Mouse (Mus musculus) spleen, postnatal 36 days (tissue): ENCODE measurements around the gene Herc6.
"Not testable (repeated sequence)": the region's sequence is repeated elsewhere in the genome, so short reads cannot be mapped to it uniquely, and the experiment has no call there.

Source experiments
- DNase-seq, 2 experiments: peaks; one replicate each; pipeline ENCODE4 v3.0.0; 2022; ENCODE audit warnings: low spot score in 2 of 2, mixed read lengths in 1 of 2

Herc6 gene

DNA sequence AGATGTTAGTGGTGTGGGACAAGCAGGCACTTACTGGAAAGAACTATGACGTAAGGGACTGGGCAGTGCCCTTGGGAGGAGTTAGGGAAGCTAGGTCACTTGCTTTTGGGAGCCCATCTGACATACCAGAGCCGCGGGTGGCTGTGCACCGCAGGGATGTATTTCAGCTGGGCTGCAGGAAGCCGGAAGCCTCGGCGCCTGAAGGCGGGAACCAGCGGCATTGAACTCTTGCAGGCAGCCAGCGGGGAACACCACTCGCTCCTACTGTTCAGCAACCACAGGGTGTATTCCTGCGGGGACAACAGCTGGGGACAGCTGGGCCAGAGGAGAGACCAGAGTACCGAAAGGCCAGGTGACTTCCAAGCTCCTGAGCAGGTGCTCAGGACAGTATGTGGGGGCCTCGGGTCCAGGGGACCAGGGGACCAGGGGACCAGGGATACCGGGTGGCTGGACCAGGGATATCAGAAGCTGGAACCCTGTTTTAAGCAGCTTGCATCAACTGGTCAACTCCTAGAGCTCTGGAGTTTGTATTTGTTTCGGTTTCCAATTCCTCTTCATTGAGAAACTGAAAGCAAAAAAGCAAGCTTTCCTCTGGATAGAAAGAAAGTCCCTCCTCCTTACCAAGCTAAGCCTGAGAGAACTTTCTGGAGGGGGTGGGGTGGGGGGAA lies at the start of gene Herc6:
Herc6 (plus strand) TSS at position 120 of the 668 bp plus-strand sequence.
- DNase-seq: peak; percentile 67 to 70

DNA sequence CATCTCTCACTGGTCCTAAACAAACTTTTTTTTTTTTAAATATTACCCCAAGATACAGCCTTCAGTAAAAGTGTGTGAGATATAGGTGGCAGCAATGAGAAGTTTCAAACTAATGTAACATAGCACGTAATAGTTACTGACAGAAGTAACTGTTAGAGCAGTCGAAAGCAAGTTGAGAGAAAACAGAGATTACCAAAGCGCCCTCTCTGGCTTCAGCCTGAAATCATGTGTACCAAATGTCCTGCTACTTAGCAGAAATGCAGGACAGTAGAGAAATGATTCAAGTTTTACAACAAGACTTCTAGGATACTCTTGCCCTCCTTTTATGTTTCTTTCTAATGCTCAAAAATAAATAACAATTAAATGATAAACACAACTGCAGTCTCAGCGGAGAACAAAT lies 49.8 kb upstream of the Herc6 start:
- DNase-seq: no peak

DNA sequence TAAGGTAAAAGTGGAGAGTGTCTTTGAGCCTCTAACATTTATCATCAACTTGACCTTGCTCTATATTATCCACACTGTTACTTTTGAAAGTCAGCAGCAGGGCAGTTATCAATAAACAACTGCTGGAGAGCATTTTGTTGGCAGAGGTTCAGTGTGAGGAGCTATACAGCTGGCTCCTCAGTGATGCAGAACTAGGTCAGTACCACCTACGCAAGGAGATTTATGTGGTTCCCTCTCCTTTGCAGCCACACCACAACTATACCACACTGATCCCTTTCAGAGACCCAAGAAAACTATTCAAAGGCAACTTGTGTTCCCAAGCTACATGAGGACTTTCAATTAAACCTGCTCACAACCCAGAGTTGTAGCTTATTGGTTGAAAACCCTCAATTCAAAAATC lies 49.4 kb upstream of the Herc6 start:
- DNase-seq: no peak

DNA sequence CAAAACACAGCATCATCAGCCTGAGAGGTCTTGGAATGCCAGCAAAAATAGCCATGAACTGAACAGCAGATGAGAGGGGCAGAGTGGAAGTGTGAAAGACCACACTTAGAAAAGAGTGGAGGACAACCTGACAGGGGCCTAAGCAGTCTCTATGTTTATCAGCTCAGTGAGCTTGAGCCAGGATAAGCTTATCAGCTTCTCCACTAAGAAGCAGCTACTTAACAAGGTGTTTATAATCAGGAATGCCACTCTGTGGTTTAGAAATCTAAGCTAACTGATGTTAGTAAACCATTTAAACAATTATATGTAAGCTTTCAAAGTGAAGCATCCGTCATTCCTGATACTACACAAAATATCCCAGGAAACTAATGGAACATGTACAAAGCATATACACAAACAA lies 48.8 kb upstream of the Herc6 start:
- no peak for DNase-seq

DNA sequence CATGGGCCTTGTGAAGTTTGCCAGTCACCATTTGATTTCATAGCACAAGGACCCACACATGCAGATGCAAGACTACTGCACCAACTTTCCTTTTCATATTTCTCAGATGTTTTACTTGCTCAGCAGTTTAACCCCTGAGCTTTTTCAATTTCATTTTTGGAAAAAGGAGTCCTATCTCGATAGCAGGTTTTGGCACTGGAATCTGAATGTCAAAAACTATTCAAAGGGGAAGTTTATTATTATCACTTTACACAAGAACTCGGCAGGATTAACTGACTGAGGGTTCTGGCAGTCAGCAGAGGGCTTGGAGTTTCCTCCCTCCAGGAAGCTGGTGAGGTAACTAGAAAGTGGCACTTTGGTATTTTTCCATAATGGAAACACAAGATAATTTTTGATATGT lies 47.4 kb upstream of the Herc6 start:
- no peak for DNase-seq

DNA sequence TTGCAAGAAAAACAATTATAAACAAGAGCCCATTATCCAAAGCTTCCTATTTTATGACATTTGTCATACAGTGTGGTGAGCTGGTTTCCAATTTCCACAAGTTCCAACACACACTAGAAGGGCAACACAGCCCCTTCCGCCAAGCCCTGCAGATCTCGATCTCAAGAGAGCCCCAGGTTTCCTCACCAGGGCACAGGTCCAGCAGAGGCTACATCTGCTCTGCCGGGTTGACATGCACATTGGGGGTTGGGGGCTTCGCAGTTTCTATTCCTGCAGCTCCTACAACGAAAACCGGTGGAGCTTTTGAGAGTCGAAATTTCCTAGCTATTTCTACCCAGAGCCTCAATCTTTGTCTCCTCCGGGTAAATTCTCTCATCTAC lies 46.6 kb upstream of the Herc6 start:
- peak in 1 of 2 experiments; percentile 2 for DNase-seq

DNA sequence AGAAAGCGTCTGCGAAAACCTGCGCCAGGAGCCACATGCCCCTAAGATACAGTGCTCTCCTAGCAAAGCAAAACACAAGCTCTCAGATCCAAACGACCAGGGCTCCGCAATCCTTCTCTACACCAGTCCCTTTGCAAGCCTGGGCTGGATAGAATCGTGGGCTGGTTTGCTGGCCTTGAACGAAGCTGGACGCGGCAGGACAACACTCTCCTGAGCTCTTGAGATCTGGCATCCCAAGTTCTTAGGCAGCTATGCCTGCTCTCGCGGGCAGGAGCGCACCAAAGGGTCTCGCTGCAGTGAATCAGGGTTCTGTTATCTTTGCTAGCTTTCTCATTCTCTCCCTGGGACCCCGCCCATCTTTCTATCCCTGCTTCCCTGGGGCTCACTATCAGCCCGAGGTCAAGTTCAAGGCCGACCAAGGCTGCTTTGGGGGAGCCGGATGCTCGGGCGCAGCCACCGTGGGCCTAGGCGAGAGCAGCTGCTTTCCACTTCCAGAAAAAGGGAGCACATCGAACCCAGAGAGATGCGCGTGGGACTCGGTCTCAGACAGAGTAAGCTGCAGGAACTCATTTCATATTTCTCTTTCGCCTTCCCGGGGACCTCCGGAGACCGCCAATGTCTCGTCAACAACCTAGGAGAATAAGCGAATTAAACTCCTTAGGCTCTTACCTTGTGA lies 46.1 kb upstream of the Herc6 start:
- peak; percentile 22 for DNase-seq

DNA sequence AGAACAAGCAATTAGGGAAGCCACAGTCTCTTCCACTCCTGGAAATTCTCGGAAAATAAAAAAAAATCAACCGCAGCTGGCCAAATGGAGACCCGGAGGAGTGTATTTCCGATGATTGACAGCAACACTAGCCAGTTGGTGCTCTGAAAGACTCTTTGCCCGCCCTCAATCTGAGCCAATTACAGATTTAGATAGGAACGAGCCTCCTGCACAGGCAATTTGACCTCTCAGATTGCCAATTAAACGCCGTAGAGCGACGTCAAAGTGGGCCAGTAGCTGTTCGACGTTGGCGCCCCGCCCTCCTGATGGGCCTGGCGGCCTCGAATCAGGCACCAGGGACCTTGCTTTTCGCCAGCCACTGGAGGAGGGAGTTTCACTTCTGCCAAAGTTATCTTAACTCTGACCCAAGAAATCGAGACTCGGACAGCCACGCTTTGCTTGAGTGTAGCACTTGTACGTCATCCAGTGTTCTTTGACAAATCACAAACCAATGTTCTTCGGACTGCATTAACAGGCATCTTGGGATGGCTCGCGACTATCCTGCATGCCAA lies 45.3 kb upstream of the Herc6 start, which contains the start of gene Ppm1k:
Ppm1k (minus strand) TSS at position 83 of the 551 bp plus-strand sequence.
- DNase-seq: peak; percentile 98 to 99

DNA sequence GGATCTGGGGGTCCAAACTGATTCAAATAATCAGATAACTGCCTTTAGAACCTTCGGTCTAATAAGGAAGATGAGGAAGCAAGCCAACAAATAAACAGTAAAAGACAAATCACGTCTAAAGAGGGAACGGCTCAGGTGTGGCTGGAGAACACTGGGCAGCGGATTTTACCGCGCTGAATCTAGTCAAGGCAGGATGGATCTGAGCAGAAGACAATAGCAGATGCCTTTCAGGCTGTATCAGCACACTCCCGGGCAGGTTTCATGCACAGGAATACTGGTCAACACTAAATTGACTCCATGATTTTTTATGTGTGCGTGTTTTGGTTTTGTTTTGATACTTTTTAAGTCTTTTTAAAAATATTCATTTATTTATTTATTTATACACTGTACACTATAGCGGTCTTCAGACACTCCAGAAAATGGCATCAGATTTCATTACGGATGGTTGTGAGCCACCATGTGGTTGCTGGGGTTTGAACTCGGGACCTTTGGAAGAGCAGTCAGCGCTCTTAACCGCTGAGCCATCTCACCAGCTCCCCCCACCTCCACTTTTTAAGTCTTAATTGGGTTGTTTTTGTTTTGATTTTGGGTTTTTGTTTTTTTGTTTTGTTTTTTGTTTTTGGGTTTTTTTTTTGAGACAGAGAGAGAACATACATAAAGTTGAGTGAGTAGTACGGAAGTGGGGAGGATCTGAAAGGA lies 44.7 kb upstream of the Herc6 start:
- DNase-seq: no peak

DNA sequence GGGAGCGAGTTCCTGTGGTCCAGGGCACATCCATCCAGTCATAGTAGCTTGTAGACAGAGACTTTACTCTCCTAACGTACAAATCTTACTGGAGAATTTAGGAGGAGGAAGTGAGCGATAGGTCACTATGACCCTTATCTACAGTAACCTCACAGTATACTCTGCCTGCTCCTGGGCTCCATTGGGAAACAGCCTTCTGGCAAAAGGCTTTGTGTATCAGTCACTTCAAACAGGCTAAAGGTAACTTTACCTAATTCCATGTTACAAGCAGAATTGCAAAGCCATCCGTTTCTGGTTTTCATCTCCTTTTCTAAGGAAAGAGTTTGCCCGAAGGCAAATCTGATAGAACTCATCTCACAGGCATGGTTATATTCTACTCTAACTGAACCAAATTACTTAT lies 42.9 kb upstream of the Herc6 start:
- no peak for DNase-seq

DNA sequence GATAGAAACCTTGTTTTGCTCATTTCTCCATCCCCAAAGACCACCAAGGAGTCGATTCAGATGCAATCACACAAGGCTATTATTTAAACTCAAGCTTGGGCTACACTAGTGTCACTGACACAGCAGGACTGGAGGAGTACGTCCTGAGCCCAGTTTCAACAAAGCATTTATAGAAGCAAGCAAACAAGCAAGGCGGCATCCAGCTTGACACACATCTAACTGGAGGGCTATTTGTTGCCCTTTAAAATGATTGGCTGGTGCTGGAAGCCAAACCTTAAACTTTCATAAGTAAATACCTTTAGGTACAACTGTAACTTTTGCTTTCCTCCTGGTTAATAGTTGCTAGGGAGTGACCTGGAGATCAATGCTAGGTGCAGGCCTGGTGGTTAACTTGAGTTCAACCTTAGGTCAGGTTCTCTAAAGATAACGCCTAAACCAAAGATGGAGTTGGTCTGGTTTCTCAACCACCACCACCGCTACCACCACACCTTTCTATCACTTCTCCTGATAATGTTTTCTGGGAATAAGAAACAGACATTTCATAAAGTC lies 39.8 kb upstream of the Herc6 start:
- no peak for DNase-seq

DNA sequence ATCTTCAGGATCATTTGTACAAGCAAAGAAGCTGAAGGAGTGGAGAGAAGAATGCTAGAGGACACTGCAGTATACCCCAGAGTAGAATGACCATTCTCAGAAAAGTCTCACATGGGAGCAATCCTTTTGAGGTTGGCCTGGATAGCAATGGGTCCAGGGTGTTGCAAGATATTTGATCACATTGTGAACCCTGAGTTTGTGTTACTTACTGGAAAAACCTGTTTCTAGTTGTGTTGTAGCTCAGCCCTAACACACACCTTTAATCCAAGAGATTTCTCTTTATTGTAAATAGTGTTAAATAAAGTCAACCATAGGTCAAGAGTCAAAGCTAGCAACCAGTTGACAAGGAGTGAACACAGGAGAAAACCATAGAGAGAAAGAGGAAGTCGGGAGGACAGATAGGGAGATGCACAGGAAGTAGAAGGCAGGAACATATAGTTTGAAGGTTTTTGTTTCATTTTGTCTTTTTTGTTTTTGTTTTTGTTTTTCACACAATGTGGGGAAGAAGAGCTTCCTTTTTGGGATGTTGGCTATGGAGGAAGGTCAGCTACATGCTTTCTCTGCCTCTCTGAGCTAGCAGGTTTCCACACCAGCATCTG lies 39.0 kb upstream of the Herc6 start:
- peak in 1 of 2 experiments; percentile 3 for DNase-seq

DNA sequence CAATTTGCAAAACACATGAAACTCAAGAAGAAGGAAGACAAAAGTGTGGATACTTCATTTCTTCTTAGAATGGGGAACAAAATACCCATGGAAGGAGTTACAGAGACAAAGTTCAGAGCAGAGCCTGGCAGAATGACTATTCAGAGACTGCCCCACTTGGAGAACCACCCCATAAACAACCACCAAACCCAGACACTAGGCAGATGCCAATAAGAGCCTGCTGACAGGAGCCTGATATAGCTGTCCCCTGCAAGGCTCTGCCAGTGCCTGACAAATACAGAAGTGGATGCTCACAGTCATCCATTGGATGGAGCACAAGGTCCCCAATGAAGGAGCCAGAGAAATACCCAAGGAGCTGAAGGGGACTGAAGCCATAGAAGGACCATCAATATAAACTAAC lies 37.2 kb upstream of the Herc6 start:
- not testable (repeated sequence) for DNase-seq

DNA sequence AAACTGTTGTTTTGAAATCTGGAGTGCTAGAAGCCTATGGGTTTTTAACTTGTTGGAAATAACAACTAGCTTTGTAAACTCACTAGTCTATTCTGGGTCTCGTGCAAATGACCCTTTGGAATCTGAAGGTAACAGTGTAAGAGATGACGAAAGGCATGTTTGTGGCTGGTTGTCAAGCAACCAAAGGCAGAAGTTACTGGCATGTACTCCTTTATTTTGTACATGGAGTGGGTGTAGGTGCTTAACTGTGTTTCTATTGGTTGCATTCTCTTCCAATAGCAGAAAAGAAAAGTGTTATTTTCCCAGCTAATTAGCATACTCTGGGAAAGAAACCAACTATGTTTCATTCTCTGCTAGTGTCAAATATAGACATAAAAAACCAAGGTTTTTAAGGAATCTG lies 35.9 kb upstream of the Herc6 start:
- no peak for DNase-seq

DNA sequence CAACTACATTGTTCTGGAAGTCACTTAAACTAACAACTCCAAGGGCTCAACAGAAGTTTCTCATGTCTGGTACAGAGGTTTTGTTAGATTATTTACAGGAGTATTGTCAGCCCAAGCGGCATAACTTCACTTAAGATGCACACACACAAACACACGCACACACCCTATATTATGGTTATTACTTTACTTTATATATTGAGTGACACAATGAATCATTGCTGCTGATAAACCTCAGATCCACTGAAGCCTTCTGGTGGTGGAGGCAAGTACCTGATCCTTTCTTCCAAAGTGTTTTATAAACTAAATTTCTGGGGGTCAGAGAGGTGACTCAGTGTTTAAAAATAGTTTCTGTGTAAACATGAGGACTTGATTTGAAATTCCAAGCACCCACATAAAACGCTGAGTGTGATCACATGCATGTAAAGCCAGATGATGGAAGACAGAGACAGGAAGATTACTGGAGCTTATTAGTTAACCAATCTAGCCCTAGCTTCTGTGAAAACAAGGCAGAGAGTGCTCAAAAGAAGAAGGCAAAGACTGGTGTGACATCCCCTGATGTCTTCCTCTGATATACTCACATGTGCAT lies 29.5 kb upstream of the Herc6 start:
- no peak for DNase-seq

DNA sequence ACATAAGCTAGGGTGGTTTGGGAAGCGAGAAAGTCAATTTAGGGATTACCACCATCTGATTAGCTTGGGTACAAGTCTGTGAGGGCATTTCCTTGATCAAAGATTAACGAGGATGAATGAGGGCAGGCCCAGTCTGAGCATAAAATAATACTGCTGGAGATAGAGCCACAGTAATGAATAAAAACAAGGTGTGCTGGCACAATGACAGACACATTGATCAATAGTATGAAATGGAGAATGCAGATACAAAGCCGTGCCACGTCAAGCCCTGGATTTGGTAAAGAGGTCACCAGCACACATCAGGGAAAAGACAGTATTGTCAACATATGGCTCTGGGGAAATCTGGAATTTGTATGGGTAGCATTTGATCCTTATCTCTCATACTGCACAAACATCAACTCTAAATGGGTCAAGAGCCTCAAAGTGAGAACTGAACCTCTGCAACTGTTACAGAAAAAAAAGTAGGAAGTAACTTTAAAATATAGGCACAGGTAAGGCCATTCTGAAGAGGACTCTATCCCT lies 22.9 kb upstream of the Herc6 start:
- no peak for DNase-seq

DNA sequence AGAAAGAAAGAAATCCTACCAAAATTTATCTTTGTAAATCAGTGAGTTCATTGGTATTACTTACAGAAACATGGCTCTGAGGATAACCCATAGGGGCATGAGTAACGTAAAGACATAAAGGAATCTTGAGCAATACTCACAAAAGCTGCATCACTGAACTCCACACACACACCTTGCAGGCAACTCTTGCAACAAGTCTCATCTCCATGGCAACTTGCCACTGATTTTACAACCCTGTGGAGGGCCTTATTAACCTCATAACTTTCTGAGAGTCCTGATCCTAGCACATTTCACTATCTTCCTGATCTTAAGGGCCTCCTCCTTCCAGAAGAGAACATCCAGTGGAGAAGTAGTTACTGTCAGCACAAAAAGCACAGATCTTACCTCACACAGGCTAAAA lies 17.3 kb upstream of the Herc6 start:
- no peak for DNase-seq

DNA sequence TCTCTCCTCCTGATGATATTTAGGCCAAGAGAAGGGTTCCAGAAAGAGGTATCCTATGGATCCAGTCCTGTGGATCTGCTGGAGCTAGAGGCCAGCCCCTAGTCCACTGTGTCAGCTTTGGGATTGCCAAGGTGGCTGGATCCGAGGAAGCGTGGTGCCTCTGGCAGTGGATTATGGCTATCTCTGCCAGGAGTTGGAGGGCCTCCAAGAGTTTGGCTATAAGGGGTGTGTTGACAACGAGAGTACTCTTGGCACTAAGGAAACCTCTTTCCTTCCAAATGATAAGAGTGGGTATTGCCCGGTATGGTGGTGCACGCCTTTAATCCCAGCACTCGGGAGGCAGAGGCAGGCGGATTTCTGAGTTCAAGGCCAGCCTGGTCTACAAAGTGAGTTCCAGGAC lies 15.3 kb upstream of the Herc6 start:
- DNase-seq: no peak

DNA sequence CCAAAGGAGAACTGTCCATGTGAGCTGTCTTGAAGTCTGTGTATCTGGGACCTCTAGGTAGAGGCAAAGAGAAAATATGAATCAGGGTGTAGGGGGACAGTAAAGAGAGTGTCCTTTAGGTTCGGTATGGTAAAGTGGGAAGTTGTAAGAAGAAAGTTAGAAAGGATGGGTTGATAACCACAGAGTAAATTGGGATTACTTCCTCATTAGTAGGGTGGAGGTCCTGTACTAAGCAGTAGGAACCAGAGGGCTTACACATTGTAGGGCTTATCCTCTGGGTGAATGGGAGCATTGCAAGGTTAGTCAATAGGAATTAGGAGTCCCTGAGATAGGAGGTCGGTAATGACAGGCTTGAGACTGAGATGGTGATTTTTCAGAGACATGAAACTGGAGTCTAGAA lies 13.2 kb upstream of the Herc6 start:
- DNase-seq: no peak

DNA sequence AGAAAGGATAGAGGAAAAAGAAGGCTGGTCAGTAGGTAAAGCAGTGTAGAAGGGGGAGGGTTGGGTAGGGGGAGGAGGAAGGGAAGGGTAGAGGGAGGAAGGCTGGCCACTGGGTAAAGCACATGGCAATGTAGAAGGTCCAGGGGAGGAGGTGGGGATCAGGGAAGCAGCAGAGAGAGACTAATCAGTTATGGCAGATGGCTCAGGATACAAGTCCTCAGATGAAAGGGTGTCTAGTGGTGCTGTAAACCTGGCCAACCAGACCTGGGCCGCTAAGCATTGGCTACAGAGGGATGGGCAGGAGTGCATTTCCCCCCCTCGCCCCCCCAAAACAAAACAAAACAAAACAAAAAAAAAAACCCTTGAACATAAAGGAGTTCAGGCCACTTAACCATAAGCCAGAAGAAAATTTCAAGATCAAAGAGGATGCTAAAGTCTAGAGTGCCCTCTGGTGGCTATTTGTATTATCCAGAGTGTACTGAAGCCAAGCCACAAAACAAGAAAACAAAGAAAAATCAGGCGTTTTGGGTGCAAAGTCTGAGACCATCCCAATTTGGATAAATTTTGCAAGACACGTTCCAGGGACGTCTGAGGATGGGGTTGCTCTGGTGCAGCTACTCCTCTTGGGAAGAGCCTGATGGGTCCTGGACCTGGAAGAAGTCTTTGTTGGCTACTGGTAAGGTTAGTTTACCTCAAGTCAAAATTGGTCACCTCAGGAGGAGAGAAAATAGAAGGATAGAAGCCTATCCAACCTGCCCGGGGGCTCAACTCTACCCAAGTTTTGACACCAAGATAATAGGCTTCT lies 10.4 kb upstream of the Herc6 start:
- peak; percentile 9 to 27 for DNase-seq
